Mouse (Mus musculus) liver, embryonic 16.5 days (tissue): ENCODE results near the gene Cd82. TPM values are rescaled to one million over a fixed set of nuclear protein-coding genes. Genes with fewer than 3 reads are reported as not detected.

Experiments
- ATAC-seq: fragments of 200-750 bp; cut with Nextera tagmentation; 2 replicates; pipeline ENCODE4 v1.8.0; 2017; ENCODE audit warnings: low read depth, mild to moderate bottlenecking, moderate number of reproducible peaks, moderate library complexity
- H3K27ac ChIP-seq: fragments of 300-500 bp; sonication (generic); 2 replicates; pipeline ENCODE4 v1.5.1; 2014; ENCODE audit warnings: mild to moderate bottlenecking, low read length
- H3K27me3 ChIP-seq: fragments of 300-500 bp; sonication (generic); 2 replicates; pipeline ENCODE4 v1.6.1; 2014; ENCODE audit warnings: low read depth, low read length, mixed read lengths; ENCODE audit not compliant: control insufficient read depth, insufficient read depth
- H3K36me3 ChIP-seq: fragments of 300-500 bp; sonication (generic); 2 replicates; pipeline ENCODE4 v1.6.1; 2014; ENCODE audit warnings: mild to moderate bottlenecking; ENCODE audit not compliant: control insufficient read depth, insufficient read depth
- H3K4me1 ChIP-seq: fragments of 300-500 bp; sonication (generic); 2 replicates; pipeline ENCODE4 v1.6.1; 2014; ENCODE audit warnings: low read depth, low read length, mixed read lengths; ENCODE audit not compliant: control insufficient read depth
- H3K4me2 ChIP-seq: fragments of 300-500 bp; sonication (generic); 2 replicates; pipeline ENCODE4 v1.6.1; 2014; ENCODE audit warnings: low read depth, low read length, mixed read lengths
- H3K4me3 ChIP-seq: fragments of 300-500 bp; sonication (generic); 2 replicates; pipeline ENCODE4 v1.5.1; 2014; ENCODE audit warnings: low read depth, mild to moderate bottlenecking, low read length
- H3K9ac ChIP-seq: fragments of 300-500 bp; sonication (generic); 2 replicates; pipeline ENCODE4 v1.6.1; 2014; ENCODE audit warnings: low read depth, low read length
- H3K9me3 ChIP-seq: fragments of 300-500 bp; sonication (generic); replicated peaks from 2 replicates; pipeline ENCODE4 v1.6.1; 2016; ENCODE audit warnings: low read length; ENCODE audit not compliant: control insufficient read depth
- WGBS: fragments of 180-500 bp; shearing (Covaris S2); extraction: QIAGEN DNeasy Blood & Tissue Kit; methylation state at CpG from one replicate; pipeline ENCODE4 v1.1.7; 2014; ENCODE audit not compliant: insufficient replicate concordance; 5-methylcytosine and 5-hydroxymethylcytosine counted together
- polyA plus RNA-seq: library from polyadenylated mRNA; unstranded; fragments of >200 nt; fragmentation: Nextera tagmentation; extraction: Ambion mirVana; gene quantifications from 2 replicates; pipeline ENCODE4 v1.2.1, GENCODE M21; 2015

Gene Cd82
- polyA plus RNA-seq, 1 experiment from 2014 or later, result 112 TPM

DNA sequence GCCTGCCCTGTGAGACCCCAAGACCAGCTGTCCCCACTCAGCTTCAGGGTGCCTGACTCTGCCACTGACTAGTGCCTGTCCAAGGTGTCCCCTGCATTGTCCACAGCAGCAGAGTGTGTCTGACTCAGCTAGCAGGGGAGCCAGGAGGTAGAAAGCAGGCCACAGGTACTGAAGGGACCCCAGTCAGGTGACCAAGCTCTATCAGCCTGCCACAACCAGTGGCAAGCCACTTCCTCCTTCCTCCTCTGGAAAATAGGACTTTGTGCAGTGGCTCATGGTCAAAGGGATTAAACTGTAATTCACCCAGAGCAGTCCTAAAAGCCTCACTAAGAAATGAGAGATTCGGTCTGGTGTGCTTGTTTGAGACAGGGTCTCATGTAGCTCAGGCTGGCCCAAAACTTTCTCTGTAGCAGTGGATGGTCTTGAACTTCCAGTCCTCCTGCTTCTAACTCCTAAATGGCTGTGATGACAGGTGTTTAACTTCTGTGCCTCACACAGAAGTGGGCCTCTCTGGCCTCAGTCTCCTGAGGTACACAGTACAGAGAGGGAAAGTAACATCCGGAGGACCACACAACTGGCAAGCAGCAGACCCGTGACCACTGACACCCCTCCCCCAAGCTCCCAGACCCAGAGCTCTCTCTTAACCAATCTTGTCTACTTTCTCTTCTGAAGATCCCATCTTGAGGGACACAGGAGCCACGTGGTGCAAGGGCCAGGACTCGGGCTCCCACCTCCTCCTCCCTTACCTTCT, 31.2 kb downstream of the Cd82 start:
- H3K4me3 ChIP-seq, result no peak overlapping the region
- WGBS, result 48% methylated on average over 5 of the region's 5 CpGs
- ATAC-seq, result no peak
- no peaks in the 10 kb centered on the region for H3K27me3 ChIP-seq
- H3K27ac ChIP-seq, result no peak overlapping the region
- no peaks in the 10 kb centered on the region for H3K9me3 ChIP-seq
- H3K9ac ChIP-seq, result no peak overlapping the region
- H3K4me1 ChIP-seq, result peaks cover 10% of the 10 kb centered on the region
- no peak overlapping the region for H3K4me2 ChIP-seq
- peaks cover 47% of the 10 kb centered on the region for H3K36me3 ChIP-seq

DNA sequence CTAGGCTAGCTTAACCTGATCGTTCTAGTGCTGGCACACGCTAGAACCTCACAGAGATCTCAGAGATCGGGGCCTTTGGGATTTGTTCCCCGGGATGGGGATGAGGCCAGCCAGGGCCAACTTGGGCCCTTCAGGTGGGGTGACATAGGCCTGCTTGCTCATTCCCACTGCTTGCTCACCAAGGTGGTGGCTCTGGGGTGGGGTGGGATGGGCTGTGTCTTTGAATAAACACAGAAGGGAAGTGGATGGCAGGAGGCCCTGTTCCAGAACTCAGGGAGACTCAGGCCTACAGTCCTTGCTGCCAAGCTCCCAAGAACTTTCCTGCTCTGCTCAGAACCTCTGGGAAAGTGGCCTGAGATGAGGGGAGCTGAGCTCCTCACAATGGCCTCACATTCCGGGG, 31.9 kb downstream of the Cd82 start:
- 69% methylated on average over 5 of the region's 5 CpGs for WGBS
- H3K36me3 ChIP-seq, result peaks cover 48% of the 10 kb centered on the region
- H3K27me3 ChIP-seq, result no peaks in the 10 kb centered on the region
- ATAC-seq, result no peak
- H3K4me3 ChIP-seq, result no peak overlapping the region
- H3K4me2 ChIP-seq, result no peak overlapping the region
- H3K4me1 ChIP-seq, result peaks cover 6% of the 10 kb centered on the region
- H3K9me3 ChIP-seq, result no peaks in the 10 kb centered on the region
- no peak overlapping the region for H3K27ac ChIP-seq
- no peak overlapping the region for H3K9ac ChIP-seq

DNA sequence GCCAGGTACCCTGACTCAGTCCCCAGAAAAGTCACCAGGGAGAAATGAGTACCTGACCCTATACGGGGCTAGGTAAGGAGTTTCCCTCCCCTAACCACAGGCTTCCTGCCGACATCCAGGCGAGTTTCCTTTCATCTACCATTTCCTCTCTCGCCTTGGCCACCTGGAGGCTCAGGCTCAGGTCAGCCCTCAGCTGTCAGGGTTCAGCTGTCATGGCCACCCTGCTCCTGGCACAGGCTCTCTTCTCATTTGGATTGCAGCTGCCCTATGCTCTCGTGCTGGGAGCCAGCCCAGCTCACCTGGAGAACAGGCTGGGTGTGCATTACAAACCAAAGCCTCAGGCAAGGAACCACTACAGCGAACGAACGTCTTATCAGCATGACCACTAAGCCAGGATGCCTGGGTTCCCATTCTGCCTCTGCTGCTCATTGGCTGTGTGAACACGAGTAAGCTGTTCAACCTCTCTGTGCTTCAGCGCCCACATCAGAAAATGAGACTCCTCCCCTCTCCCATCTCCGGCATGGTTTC, 34.9 kb downstream of the Cd82 start:
- Histone ChIP-seq H3K27ac (no peak overlapping the region), H3K4me3 (no peak overlapping the region), H3K9me3 (no peaks in the 10 kb centered on the region), H3K4me1 (no peaks in the 10 kb centered on the region; the same call in 1 of the 2 replicates), H3K4me2 (no peak overlapping the region), H3K9ac (no peak overlapping the region), H3K36me3 (peaks cover 25% of the 10 kb centered on the region), H3K27me3 (no peaks in the 10 kb centered on the region)
- 25% methylated on average over 11 of the region's 11 CpGs for WGBS
- ATAC-seq, result no peak

DNA sequence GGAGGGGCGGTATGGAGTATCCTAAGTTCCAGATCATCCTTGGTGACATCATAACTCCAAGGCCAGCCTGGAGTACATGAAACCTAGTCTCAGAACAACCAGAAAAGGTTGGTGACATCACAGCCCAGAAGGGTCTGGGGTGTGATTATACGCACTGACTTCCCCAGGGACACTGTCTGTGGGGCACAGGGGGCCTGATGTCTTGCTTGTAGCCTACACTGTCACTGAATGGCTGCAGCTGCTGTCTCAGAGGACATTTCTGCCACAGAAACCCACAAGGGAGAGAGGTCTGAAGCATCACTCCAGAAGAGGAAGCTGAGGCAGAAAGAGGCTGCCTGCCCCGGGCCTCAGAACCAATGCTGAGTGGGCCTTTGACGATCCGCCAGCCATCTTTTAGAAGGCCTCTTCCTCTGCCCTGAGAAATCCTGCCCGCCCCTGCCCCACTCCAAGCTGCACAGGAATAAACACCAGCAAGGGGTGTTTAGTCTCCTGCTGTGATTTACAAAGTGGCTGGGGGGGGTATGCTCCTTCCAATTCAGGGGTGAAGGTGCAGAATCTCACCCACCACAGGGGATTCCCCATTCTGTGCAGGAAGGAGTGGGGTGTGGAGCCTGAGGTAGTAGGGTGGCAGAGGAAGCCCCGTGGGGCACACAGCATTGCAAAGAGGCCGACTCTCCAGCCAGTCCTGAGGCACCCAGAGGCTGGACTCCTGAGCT, 35.8 kb downstream of the Cd82 start:
- H3K4me1 ChIP-seq, result no peaks in the 10 kb centered on the region; the same call in 1 of the 2 replicates
- WGBS, result 41% methylated on average over 8 of the region's 8 CpGs
- H3K27ac ChIP-seq, result no peak overlapping the region
- no peaks in the 10 kb centered on the region for H3K27me3 ChIP-seq
- H3K36me3 ChIP-seq, result peaks cover 25% of the 10 kb centered on the region
- no peak overlapping the region for H3K4me2 ChIP-seq
- no peak overlapping the region for H3K9ac ChIP-seq
- no peak overlapping the region for H3K4me3 ChIP-seq
- ATAC-seq, result no peak
- H3K9me3 ChIP-seq, result no peaks in the 10 kb centered on the region

DNA sequence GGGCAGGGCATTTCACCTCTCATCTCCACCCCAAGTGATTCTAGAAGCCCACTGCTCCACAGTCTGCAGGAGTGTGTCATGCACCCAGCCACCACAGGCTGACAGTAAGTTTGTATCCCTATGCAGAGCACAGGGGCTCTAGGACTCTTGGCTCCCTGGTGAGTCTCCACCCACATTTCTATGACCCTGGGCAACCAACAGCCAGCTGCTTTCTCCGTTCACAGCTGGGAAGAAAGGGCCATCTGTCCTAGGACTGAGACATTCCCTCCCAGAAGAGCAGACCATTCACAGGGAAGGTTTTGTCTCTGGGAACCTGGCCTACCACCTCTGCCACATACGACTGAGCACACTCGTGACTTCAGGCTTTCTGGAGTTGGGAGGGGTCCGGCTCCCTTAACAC, 37.1 kb downstream of the Cd82 start:
- 78% methylated on average over 4 of the region's 4 CpGs for WGBS
- Histone ChIP-seq H3K4me3 (no peak overlapping the region), H3K4me1 (no peaks in the 10 kb centered on the region; the same call in 1 of the 2 replicates), H3K9ac (no peak overlapping the region), H3K36me3 (peaks cover 25% of the 10 kb centered on the region), H3K9me3 (no peaks in the 10 kb centered on the region), H3K27ac (no peak overlapping the region), H3K4me2 (no peak overlapping the region), H3K27me3 (no peaks in the 10 kb centered on the region)
- no peak for ATAC-seq

DNA sequence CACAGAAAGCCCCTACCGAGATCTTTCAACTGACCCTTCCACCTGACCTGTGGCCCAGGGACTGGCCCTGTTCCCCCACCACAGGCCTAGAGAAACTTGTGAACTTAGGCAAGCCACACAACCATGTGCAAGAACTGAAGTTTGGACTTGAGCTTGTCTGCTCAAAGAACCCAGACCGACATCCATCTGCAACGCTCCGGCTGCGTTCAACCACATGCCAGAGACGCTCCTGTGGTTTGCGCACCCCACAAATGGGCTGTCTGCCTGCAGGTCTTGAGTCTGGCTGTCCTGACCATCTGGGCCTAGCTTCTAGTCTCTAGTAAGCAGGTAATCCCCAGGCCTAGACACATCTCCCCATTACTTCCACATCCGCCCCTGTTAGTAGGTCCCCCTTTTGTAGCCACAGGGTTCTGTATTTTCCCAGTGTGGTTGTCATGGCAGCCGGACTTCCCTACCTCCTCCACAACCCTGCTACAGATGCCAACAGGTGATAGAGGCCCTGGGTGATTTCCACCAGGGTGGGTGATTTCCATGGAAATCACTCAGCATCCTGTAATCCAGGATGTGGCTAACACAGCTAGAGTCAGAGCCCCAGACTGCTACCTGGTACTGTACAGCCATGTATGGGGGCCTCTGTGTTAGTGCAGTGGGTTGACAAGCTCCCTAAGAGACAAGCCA, 38.5 kb downstream of the Cd82 start:
- no peaks in the 10 kb centered on the region for H3K9me3 ChIP-seq
- no peak overlapping the region for H3K4me2 ChIP-seq
- H3K4me1 ChIP-seq, result no peaks in the 10 kb centered on the region; the same call in 1 of the 2 replicates
- no peak overlapping the region for H3K4me3 ChIP-seq
- no peak overlapping the region for H3K27ac ChIP-seq
- no peak overlapping the region for H3K9ac ChIP-seq
- peaks cover 29% of the 10 kb centered on the region for H3K36me3 ChIP-seq
- ATAC-seq, result no peak
- no peaks in the 10 kb centered on the region for H3K27me3 ChIP-seq
- 80% methylated on average over 9 of the region's 9 CpGs for WGBS

DNA sequence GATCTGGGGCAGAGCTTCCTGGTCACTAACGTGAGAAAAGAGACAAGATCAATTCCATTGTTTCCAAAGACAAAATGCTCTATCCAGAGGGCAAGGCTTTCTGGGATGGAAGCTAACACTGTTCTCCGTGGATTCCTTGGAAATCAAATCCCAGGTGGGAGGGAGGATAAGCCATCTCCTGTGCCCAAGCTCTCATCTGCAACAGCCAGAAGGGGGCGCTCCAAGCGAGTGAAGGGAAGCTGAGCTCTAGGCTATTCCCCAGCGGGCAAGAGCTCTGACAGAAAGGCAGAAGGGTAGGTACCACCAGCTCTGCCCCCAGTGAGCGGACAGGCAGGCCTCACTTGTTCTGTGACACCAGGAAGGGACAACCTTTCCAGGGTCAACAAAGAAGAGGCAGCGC, 41.6 kb downstream of the Cd82 start:
- Histone ChIP-seq H3K27ac (no peak overlapping the region), H3K36me3 (peaks cover 15% of the 10 kb centered on the region), H3K4me1 (peaks cover 6% of the 10 kb centered on the region; the same call in 1 of the 2 replicates), H3K27me3 (no peaks in the 10 kb centered on the region), H3K4me3 (no peak overlapping the region), H3K4me2 (no peak overlapping the region), H3K9me3 (no peaks in the 10 kb centered on the region), H3K9ac (no peak overlapping the region)
- 26% methylated on average over 7 of the region's 7 CpGs for WGBS
- ATAC-seq, result no peak

DNA sequence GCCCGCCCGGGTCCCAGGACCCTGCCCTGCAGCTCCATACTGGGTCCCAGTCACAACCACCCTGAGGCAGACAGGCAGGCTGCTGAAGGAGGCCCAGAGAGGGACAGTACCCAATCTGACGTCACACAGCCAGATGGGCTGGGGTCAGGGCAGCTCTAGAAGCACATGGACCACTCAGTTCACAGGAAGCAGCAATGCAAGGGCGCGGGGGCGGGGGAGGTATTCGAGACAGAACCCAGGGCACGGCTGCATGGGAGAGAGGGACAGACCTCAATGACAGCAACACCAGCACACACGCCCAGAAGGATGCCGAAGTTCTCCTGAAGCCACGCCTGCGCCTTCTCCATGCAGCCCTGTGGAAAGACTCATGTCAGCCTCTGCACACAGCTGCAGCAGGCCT, 43.0 kb downstream of the Cd82 start:
- ATAC-seq, result no peak
- Histone ChIP-seq H3K36me3 (peaks cover 14% of the 10 kb centered on the region), H3K4me2 (no peak overlapping the region), H3K9ac (no peak overlapping the region), H3K27me3 (no peaks in the 10 kb centered on the region), H3K9me3 (no peaks in the 10 kb centered on the region), H3K27ac (no peak overlapping the region), H3K4me3 (no peak overlapping the region), H3K4me1 (peaks cover 6% of the 10 kb centered on the region; the same call in 1 of the 2 replicates)
- WGBS, result 85% methylated on average over 12 of the region's 12 CpGs
